Mouse (Mus musculus): ENCODE data around the gene Hvcn1. TPM values are rescaled to one million over a fixed set of nuclear protein-coding genes. Genes with fewer than 3 reads are reported as not detected.
A peak's percentile ranks its signal among the peaks of the same experiment; 100 is the strongest.
"Not testable (repeated sequence)": the region's sequence is repeated elsewhere in the genome, so short reads cannot be mapped to it uniquely, and the experiment has no call there.

Hvcn1 gene
- polyA plus RNA-seq, 2 experiments, result 8.6 to 9.6 TPM

GRCm38 (mm10) chr5:122175961-122176360, 30.6 kb upstream of the Hvcn1 start:
- no peak for ATAC-seq (ENCODE audit: low FRiP score, low read depth)
- TF ChIP-seq POLR2A (IDR thresholded peaks at IDR 0.05; ENCODE audit: borderline replicate concordance, extremely low read depth, insufficient read depth, insufficient read length), result no peak
- Histone ChIP-seq H3K9me3 (ENCODE audit: control insufficient read depth, low read length) (no peaks in the 10 kb centered on the region), H3K36me3 (ENCODE audit: control insufficient read depth, insufficient read depth, low read length) (peaks cover 57% of the 10 kb centered on the region), H3K27ac (replicated peaks; ENCODE audit: low read depth, low read length) (no peak overlapping the region), H3K9ac (ENCODE audit: low read depth, low read length, severe bottlenecking) (no peak overlapping the region), H3K4me2 (replicated peaks; ENCODE audit: low read depth, low read length, severe bottlenecking) (no peak overlapping the region), H3K4me3 (replicated peaks; ENCODE audit: low read length) (no peak overlapping the region), H3K27me3 (ENCODE audit: control insufficient read depth, insufficient read depth, low read length) (no peaks in the 10 kb centered on the region), H3K4me1 (ENCODE audit: control insufficient read depth, insufficient read depth, low read length) (no peaks in the 10 kb centered on the region)
- no peak for DNase-seq (ENCODE audit: low spot score)
- 92% methylated on average over 7 of the region's 7 CpGs for WGBS

- H3K36me3 ChIP-seq (ENCODE audit: control insufficient read depth, insufficient read depth, low read length), result peaks cover 53% of the 10 kb centered on the region
Observed at GRCm38 (mm10) chr5:122176398-122176797, 30.2 kb upstream of the Hvcn1 start.

GRCm38 (mm10) chr5:122179665-122180064, 26.9 kb upstream of the Hvcn1 start:
- no peaks in the 10 kb centered on the region for H3K27me3 ChIP-seq (ENCODE audit: control insufficient read depth, insufficient read depth, low read length)
- peaks cover 29% of the 10 kb centered on the region for H3K36me3 ChIP-seq (ENCODE audit: control insufficient read depth, insufficient read depth, low read length)
- H3K4me1 ChIP-seq (ENCODE audit: control insufficient read depth, insufficient read depth, low read length), result no peaks in the 10 kb centered on the region
- 41% methylated on average over 6 of the region's 6 CpGs for WGBS
- no peak overlapping the region for H3K4me3 ChIP-seq (replicated peaks; ENCODE audit: low read length)
- DNase-seq (ENCODE audit: low spot score) (no peak), ATAC-seq (ENCODE audit: low FRiP score, low read depth) (0 out of 2 replicates have a peak, but pooled peaks have one; percentile 41)
- no peaks in the 10 kb centered on the region for H3K9me3 ChIP-seq (ENCODE audit: control insufficient read depth, low read length)
- no peak overlapping the region for H3K27ac ChIP-seq (replicated peaks; ENCODE audit: low read depth, low read length)
- H3K4me2 ChIP-seq (replicated peaks; ENCODE audit: low read depth, low read length, severe bottlenecking), result no peak overlapping the region
- no peak overlapping the region for H3K9ac ChIP-seq (ENCODE audit: low read depth, low read length, severe bottlenecking)
- TF ChIP-seq POLR2A (IDR thresholded peaks at IDR 0.05; ENCODE audit: borderline replicate concordance, extremely low read depth, insufficient read depth, insufficient read length), result no peak

More at GRCm38 (mm10) chr5:122176398-122176797, 30.2 kb upstream of the Hvcn1 start:
- 38% methylated on average over 1 of the region's 1 CpGs for WGBS
- Histone ChIP-seq H3K27me3 (ENCODE audit: control insufficient read depth, insufficient read depth, low read length) (no peaks in the 10 kb centered on the region), H3K4me3 (replicated peaks; ENCODE audit: low read length) (no peak overlapping the region), H3K9me3 (ENCODE audit: control insufficient read depth, low read length) (no peaks in the 10 kb centered on the region), H3K9ac (ENCODE audit: low read depth, low read length, severe bottlenecking) (no peak overlapping the region), H3K4me1 (ENCODE audit: control insufficient read depth, insufficient read depth, low read length) (no peaks in the 10 kb centered on the region), H3K4me2 (replicated peaks; ENCODE audit: low read depth, low read length, severe bottlenecking) (no peak overlapping the region), H3K27ac (replicated peaks; ENCODE audit: low read depth, low read length) (no peak overlapping the region)
- DNase-seq (ENCODE audit: low spot score), result peak; percentile 51
- ATAC-seq (ENCODE audit: low FRiP score, low read depth), result peak; percentile 43
- no peak for TF ChIP-seq POLR2A (IDR thresholded peaks at IDR 0.05; ENCODE audit: borderline replicate concordance, extremely low read depth, insufficient read depth, insufficient read length)

- TF ChIP-seq POLR2A (IDR thresholded peaks at IDR 0.05; ENCODE audit: borderline replicate concordance, extremely low read depth, insufficient read depth, insufficient read length), result no peak
- no peaks in the 10 kb centered on the region for H3K36me3 ChIP-seq (ENCODE audit: control insufficient read depth, insufficient read depth, low read length)
- H3K4me1 ChIP-seq (ENCODE audit: control insufficient read depth, insufficient read depth, low read length), result no peaks in the 10 kb centered on the region
- 66% methylated on average over 7 of the region's 7 CpGs for WGBS
- DNase-seq (ENCODE audit: low spot score), result no peak
- no peaks in the 10 kb centered on the region for H3K27me3 ChIP-seq (ENCODE audit: control insufficient read depth, insufficient read depth, low read length)
- no peak overlapping the region for H3K4me3 ChIP-seq (replicated peaks; ENCODE audit: low read length)
- H3K9me3 ChIP-seq (ENCODE audit: control insufficient read depth, low read length), result no peaks in the 10 kb centered on the region
- H3K9ac ChIP-seq (ENCODE audit: low read depth, low read length, severe bottlenecking), result no peak overlapping the region
- H3K4me2 ChIP-seq (replicated peaks; ENCODE audit: low read depth, low read length, severe bottlenecking), result no peak overlapping the region
- H3K27ac ChIP-seq (replicated peaks; ENCODE audit: low read depth, low read length), result no peak overlapping the region
- ATAC-seq (ENCODE audit: low FRiP score, low read depth), result no peak
Observed at GRCm38 (mm10) chr5:122184283-122184806, 22.3 kb upstream of the Hvcn1 start.

- not testable (repeated sequence) for H3K4me2 ChIP-seq (replicated peaks; ENCODE audit: low read depth, low read length, severe bottlenecking); H3K9ac ChIP-seq (ENCODE audit: low read depth, low read length, severe bottlenecking); H3K27me3 ChIP-seq (ENCODE audit: control insufficient read depth, insufficient read depth, low read length); H3K4me1 ChIP-seq (ENCODE audit: control insufficient read depth, insufficient read depth, low read length); H3K9me3 ChIP-seq (ENCODE audit: control insufficient read depth, low read length); ATAC-seq (ENCODE audit: low FRiP score, low read depth); H3K36me3 ChIP-seq (ENCODE audit: control insufficient read depth, insufficient read depth, low read length); H3K4me3 ChIP-seq (replicated peaks; ENCODE audit: low read length); DNase-seq (ENCODE audit: low spot score); H3K27ac ChIP-seq (replicated peaks; ENCODE audit: low read depth, low read length)
- WGBS, result 96% methylated on average over 6 of the region's 6 CpGs
Observed at GRCm38 (mm10) chr5:122184858-122185257, 21.7 kb upstream of the Hvcn1 start.

GRCm38 (mm10) chr5:122189115-122189514, 17.5 kb upstream of the Hvcn1 start:
- no peaks in the 10 kb centered on the region for H3K36me3 ChIP-seq (ENCODE audit: control insufficient read depth, insufficient read depth, low read length)
- H3K27ac ChIP-seq (replicated peaks; ENCODE audit: low read depth, low read length), result no peak overlapping the region
- ATAC-seq (ENCODE audit: low FRiP score, low read depth) (no peak), DNase-seq (ENCODE audit: low spot score) (no peak)
- no peak overlapping the region for H3K9ac ChIP-seq (ENCODE audit: low read depth, low read length, severe bottlenecking)
- no peak for TF ChIP-seq POLR2A (IDR thresholded peaks at IDR 0.05; ENCODE audit: borderline replicate concordance, extremely low read depth, insufficient read depth, insufficient read length)
- no peaks in the 10 kb centered on the region for H3K9me3 ChIP-seq (ENCODE audit: control insufficient read depth, low read length)
- H3K4me3 ChIP-seq (replicated peaks; ENCODE audit: low read length), result no peak overlapping the region
- no peak overlapping the region for H3K4me2 ChIP-seq (replicated peaks; ENCODE audit: low read depth, low read length, severe bottlenecking)
- no peaks in the 10 kb centered on the region for H3K4me1 ChIP-seq (ENCODE audit: control insufficient read depth, insufficient read depth, low read length)
- H3K27me3 ChIP-seq (ENCODE audit: control insufficient read depth, insufficient read depth, low read length), result no peaks in the 10 kb centered on the region
- 63% methylated on average over 3 of the region's 3 CpGs for WGBS
